8 mouse cellular contexts compared by ENCODE assay signal in the genomic region with DNA sequence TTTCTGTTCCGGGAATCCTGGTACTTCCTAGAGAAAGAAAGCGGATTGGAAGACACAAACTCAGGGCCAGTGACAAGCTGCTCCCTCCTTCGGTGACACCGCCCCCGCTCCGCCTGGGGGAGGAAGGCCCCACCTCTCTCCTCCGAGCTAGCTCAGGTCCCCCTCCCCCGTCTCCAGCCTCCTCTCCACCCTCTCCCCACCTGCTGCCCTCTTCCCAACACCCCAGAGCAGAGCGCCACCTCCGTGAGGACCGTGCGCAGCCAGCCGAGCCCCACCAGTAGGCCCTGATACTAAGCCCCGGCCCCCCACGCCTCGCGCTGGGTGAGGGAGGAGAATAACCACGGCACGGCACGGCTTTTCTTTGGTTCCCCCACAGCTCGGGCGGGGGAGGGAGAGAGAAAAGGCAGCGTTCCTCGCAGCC. TPM values are rescaled to one million over a fixed set of nuclear protein-coding genes. Genes with fewer than 3 reads are reported as not detected.
A peak's percentile ranks its signal among the peaks of the same experiment; 100 is the strongest.
DNase-seq lines count a peak whose midpoint lies in the region; ATAC-seq and TF ChIP-seq lines count a peak whose summit lies in the region.

No protein-coding gene starts in this region.

- peak overlapping the region; percentile 96 for H3K9ac ChIP-seq in ES-Bruce4 (ENCODE audit: low read depth, poor library complexity, severe bottlenecking)
- H3K9ac ChIP-seq in forebrain, embryonic 16.5 days (replicated peaks; ENCODE audit: low read depth, low read length), result peak overlapping the region; percentile 96
- H3K9ac ChIP-seq in lung, embryonic 14.5 days, result peak overlapping the region; percentile 83

- TF ChIP-seq CTCF in ES-Bruce4 (IDR thresholded peaks at IDR 0.05; ENCODE audit: low read depth, low read length), result no peak
- peak; percentile 38 for TF ChIP-seq CTCF in lung, embryonic 14.5 days (IDR thresholded peaks at IDR 0.05; ENCODE audit: low read depth)

- H3K36me3 ChIP-seq in ES-Bruce4 (ENCODE audit: control insufficient read depth, insufficient read depth, low read length, poor library complexity, severe bottlenecking), result no peaks in the 10 kb centered on the region
- 0 out of 2 replicates have a peak, but pooled peaks cover 2% of the 10 kb centered on the region for H3K36me3 ChIP-seq in forebrain, embryonic 16.5 days (ENCODE audit: control insufficient read depth, insufficient read depth)
- peaks cover 20% of the 10 kb centered on the region; the same call in 1 of the 2 replicates for H3K36me3 ChIP-seq in lung, embryonic 14.5 days (ENCODE audit: insufficient read depth)

- ATAC-seq in forebrain, embryonic 16.5 days, result peak; percentile 62
- ATAC-seq in lung, embryonic 14.5 days (ENCODE audit: insufficient read depth), result peak; percentile 82

- H3K4me1 ChIP-seq in ES-Bruce4 (ENCODE audit: control insufficient read depth, insufficient read depth, low read length), result peaks cover 2% of the 10 kb centered on the region
- H3K4me1 ChIP-seq in forebrain, embryonic 16.5 days (replicated peaks; ENCODE audit: control insufficient read depth, insufficient read depth, low read length), result peaks cover 18% of the 10 kb centered on the region
- no peaks in the 10 kb centered on the region; the same call in 1 of the 2 replicates for H3K4me1 ChIP-seq in lung, embryonic 14.5 days (ENCODE audit: insufficient read depth)

- no peak overlapping the region for H3K27ac ChIP-seq in ES-Bruce4 (ENCODE audit: insufficient read depth, low read length)
- H3K27ac ChIP-seq in forebrain, embryonic 16.5 days (ENCODE audit: low read length), result peak overlapping the region; percentile 92
- H3K27ac ChIP-seq in lung, embryonic 14.5 days (ENCODE audit: low read depth), result peak overlapping the region; percentile 80; the same call in 1 of the 2 replicates

- H3K4me3 ChIP-seq in ES-Bruce4 (ENCODE audit: low read depth, low read length), result peak overlapping the region; percentile 81
- peak overlapping the region; percentile 98 for H3K4me3 ChIP-seq in forebrain, embryonic 16.5 days (replicated peaks; ENCODE audit: low read length)
- H3K4me3 ChIP-seq in lung, embryonic 14.5 days (ENCODE audit: low read depth, low read length), result peak overlapping the region; percentile 99

- peak; percentile 40 for DNase-seq in c-Kit-positive CD71-positive TER-119-positive erythroid progenitor cells, embryonic 14.5 days (ENCODE audit: low spot score)
- DNase-seq in heart, postnatal 4 days, result peak; percentile 75
- DNase-seq in layer of hippocampus, adult 8-10 months (ENCODE audit: low spot score in 2 of 2), result peak; percentile 66 to 67
- DNase-seq in lung, embryonic 14.5 days, result peak; percentile 80
- DNase-seq in ovary, adult 18-20 months (ENCODE audit: low spot score), result peak; percentile 82
- DNase-seq in thymus, postnatal 10 days (ENCODE audit: low spot score in 2 of 2), result peak; percentile 73 to 75

- WGBS in forebrain, embryonic 16.5 days, result under 1% methylated on average over 21 of the region's 24 CpGs
- WGBS in lung, embryonic 14.5 days, result under 1% methylated on average over 21 of the region's 24 CpGs

- H3K4me2 ChIP-seq in forebrain, embryonic 16.5 days (ENCODE audit: low read length), result peak overlapping the region; percentile 83
- peak overlapping the region; percentile 91 for H3K4me2 ChIP-seq in lung, embryonic 14.5 days

- no peaks in the 10 kb centered on the region for H3K27me3 ChIP-seq in ES-Bruce4 (ENCODE audit: control insufficient read depth, insufficient read depth, low read length, poor library complexity, severe bottlenecking)
- H3K27me3 ChIP-seq in forebrain, embryonic 16.5 days (replicated peaks; ENCODE audit: control insufficient read depth, insufficient read depth, low read length), result 0 out of 2 replicates have a peak, but pooled peaks cover 3% of the 10 kb centered on the region
- no peaks in the 10 kb centered on the region for H3K27me3 ChIP-seq in lung, embryonic 14.5 days (ENCODE audit: insufficient read depth, low read length)

- no peak for TF ChIP-seq EP300 in ES-Bruce4 (IDR thresholded peaks at IDR 0.05; ENCODE audit: insufficient read depth, low read depth, low read length)

- no peak for TF ChIP-seq POLR2A in ES-Bruce4 (IDR thresholded peaks at IDR 0.05; ENCODE audit: insufficient read depth, low read length)

- H3K9me3 ChIP-seq in ES-Bruce4 (replicated peaks; ENCODE audit: control insufficient read depth, insufficient read depth, low read length, poor library complexity, severe bottlenecking), result no peaks in the 10 kb centered on the region
- no peaks in the 10 kb centered on the region for H3K9me3 ChIP-seq in forebrain, embryonic 16.5 days (ENCODE audit: control insufficient read depth, low read length)
- H3K9me3 ChIP-seq in lung, embryonic 14.5 days (ENCODE audit: low read depth, low read length), result no peaks in the 10 kb centered on the region

RNA-seq across cellular contexts. Expression of a gene that starts 0.8 kb away (rescaled TPM):
- 58.4 and 59.3 TPM in 2 replicates for polyA plus RNA-seq in ES-Bruce4 (2011; ENCODE audit: insufficient read depth, insufficient read length, low read depth, missing spikeins)
- polyA plus RNA-seq in forebrain, embryonic 16.5 days (2015; fragmentation: Nextera tagmentation; extraction: Ambion mirVana), result 82.6 and 99.9 TPM in 2 replicates
- 10 to 100 TPM; 40.9 to 43.7 TPM for total RNA-seq in heart, postnatal 4 days (2021)
- 100 to 1,000 TPM; 730 to 835 (median 787) TPM for total RNA-seq in layer of hippocampus, adult 8-10 months (2022)
- polyA plus RNA-seq in lung, embryonic 14.5 days (2014; fragmentation: Nextera tagmentation; extraction: Ambion mirVana), result 35.4 and 42.5 TPM in 2 replicates

RNA-seq across cellular contexts. Expression of a gene that starts 15.7 kb away (rescaled TPM):
- 1.7 and 1.8 TPM in 2 replicates for polyA plus RNA-seq in ES-Bruce4 (2011; ENCODE audit: insufficient read depth, insufficient read length, low read depth, missing spikeins)
- not detected in 2 replicates for polyA plus RNA-seq in forebrain, embryonic 16.5 days (2015; fragmentation: Nextera tagmentation; extraction: Ambion mirVana)
- total RNA-seq in heart, postnatal 4 days (2021), result under 1 TPM; 0.36 to 0.50 TPM
- total RNA-seq in layer of hippocampus, adult 8-10 months (2022), result under 1 TPM; 0.16 to 0.59 (median 0.41) TPM
- 0.11 TPM in 1 of 2 replicates, not detected in the other for polyA plus RNA-seq in lung, embryonic 14.5 days (2014; fragmentation: Nextera tagmentation; extraction: Ambion mirVana)

RNA-seq across cellular contexts. Expression of a gene that starts 27.4 kb away (rescaled TPM):
- polyA plus RNA-seq in ES-Bruce4 (2011; ENCODE audit: insufficient read depth, insufficient read length, low read depth, missing spikeins), result not detected in 2 replicates
- 0.10 and 0.42 TPM in 2 replicates for polyA plus RNA-seq in forebrain, embryonic 16.5 days (2015; fragmentation: Nextera tagmentation; extraction: Ambion mirVana)
- not detected for total RNA-seq in heart, postnatal 4 days (2021)
- not detected for total RNA-seq in layer of hippocampus, adult 8-10 months (2022)
- polyA plus RNA-seq in lung, embryonic 14.5 days (2014; fragmentation: Nextera tagmentation; extraction: Ambion mirVana), result not detected in 2 replicates

RNA-seq across cellular contexts. Expression of a gene that starts 34.2 kb away (rescaled TPM):
- 28.2 and 30.0 TPM in 2 replicates for polyA plus RNA-seq in ES-Bruce4 (2011; ENCODE audit: insufficient read depth, insufficient read length, low read depth, missing spikeins)
- polyA plus RNA-seq in forebrain, embryonic 16.5 days (2015; fragmentation: Nextera tagmentation; extraction: Ambion mirVana), result 3.7 and 5.7 TPM in 2 replicates
- total RNA-seq in heart, postnatal 4 days (2021), result 10 to 100 TPM; 11.0 to 12.8 TPM
- 1 to 10 TPM; 1.2 to 2.3 (median 1.5) TPM for total RNA-seq in layer of hippocampus, adult 8-10 months (2022)
- 29.7 and 32.9 TPM in 2 replicates for polyA plus RNA-seq in lung, embryonic 14.5 days (2014; fragmentation: Nextera tagmentation; extraction: Ambion mirVana)

RNA-seq across cellular contexts. Expression of a gene that starts 47.1 kb away (rescaled TPM):
- not detected in 2 replicates for polyA plus RNA-seq in ES-Bruce4 (2011; ENCODE audit: insufficient read depth, insufficient read length, low read depth, missing spikeins)
- polyA plus RNA-seq in forebrain, embryonic 16.5 days (2015; fragmentation: Nextera tagmentation; extraction: Ambion mirVana), result 0.46 and 0.58 TPM in 2 replicates
- 1 to 10 TPM in 1 of 2 experiments, under 1 TPM in 1; 0.93 to 1.2 TPM for total RNA-seq in heart, postnatal 4 days (2021)
- total RNA-seq in layer of hippocampus, adult 8-10 months (2022), result 1,000 to 10,000 TPM; 1,258 to 1,383 (median 1,345) TPM
- 0.04 and 0.12 TPM in 2 replicates for polyA plus RNA-seq in lung, embryonic 14.5 days (2014; fragmentation: Nextera tagmentation; extraction: Ambion mirVana)
